Mouse (Mus musculus) megakaryocyte, embryonic 14.5 days (primary cell): ENCODE measurements around the gene Huwe1.

Experiments
- FLI1 ChIP-seq: IDR thresholded peaks from 2 replicates; pipeline ENCODE4 v1.6.1; 2012; ENCODE audit warnings: low read length, inconsistent platforms, mixed read lengths
- GATA1 ChIP-seq: IDR thresholded peaks from 3 replicates; pipeline ENCODE4 v1.6.1; 2012; ENCODE audit warnings: mixed read lengths, low read length, inconsistent platforms, borderline replicate concordance

DNA sequence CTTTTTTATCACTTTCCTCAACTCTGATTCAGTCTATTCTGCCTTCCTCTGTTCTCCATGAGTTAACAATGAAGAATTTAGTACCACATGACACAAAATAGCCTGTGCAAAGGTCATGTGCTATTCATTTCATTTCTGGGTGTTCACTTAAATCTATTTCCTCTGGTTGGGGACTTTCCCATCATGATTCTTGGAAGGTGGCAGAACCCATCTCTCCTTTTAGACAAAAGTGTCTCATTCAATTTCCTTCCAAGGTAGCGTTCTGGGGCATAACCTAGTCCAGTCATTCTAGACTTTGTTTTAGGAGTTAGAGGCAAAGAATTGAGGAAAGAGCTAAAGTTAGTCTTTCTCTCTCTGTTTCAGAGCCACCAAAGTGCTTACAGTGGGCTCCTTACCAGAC is 20.3 kb upstream of the Huwe1 start:
- TF ChIP-seq GATA1 (no peak), FLI1 (no peak)
